Mouse (Mus musculus) kidney, adult 18-20 months (tissue): ENCODE data around the gene Dram1.
"Not testable (repeated sequence)": the region's sequence is repeated elsewhere in the genome, so short reads cannot be mapped to it uniquely, and the experiment has no call there.

ENCODE experiments used
- DNase-seq: peaks from one replicate; pipeline ENCODE4 v3.0.0; 2021

Dram1 gene

DNA sequence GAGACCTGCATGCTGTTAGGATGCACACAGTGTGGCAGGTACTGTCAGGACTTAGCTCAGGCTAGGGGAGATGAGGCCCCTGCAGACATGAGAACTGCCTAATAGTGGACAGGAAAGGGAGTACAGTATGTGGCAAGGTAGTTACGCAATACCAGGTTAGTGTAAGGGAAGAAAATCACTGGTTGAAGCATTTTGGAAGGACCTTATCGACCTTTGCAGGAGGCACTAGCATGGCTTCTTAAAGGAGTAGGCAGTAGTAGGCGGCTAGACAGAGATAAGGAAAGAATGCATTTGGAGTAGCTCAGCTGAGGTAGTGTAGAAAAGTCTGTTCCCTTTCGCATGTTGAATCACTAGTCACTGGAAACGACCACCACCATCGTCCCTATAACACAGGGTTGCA, 6.9 kb upstream of the Dram1 start:
- no peak for DNase-seq

GRCm38 (mm10) chr10:88385290-88385689, 6.4 kb upstream of the Dram1 start:
- DNase-seq, result no peak

DNA sequence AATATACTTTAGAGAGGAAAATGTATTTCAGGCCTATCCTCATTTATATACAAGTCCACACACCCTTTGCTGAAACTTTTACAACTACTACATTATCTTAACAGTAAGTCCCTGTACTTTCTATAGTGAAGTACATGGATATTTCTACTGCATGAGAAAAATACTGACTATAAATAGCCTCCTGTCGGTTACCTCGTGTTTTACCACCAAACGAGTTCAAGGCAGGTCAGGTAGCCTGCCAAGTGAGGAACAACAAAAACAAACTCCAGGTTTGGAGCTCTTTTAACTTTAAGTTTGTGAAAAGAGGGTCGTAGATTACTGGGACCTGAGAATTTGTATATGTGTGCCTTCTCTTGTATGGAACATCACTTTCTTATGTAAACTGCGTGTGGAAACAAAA, 5.2 kb upstream of the Dram1 start:
- DNase-seq, result no peak

GRCm38 (mm10) chr10:88383479-88383878, 4.6 kb upstream of the Dram1 start:
- no peak for DNase-seq

- DNase-seq, result no peak
Measured at GRCm38 (mm10) chr10:88382009-88382408, 3.1 kb upstream of the Dram1 start.

DNA sequence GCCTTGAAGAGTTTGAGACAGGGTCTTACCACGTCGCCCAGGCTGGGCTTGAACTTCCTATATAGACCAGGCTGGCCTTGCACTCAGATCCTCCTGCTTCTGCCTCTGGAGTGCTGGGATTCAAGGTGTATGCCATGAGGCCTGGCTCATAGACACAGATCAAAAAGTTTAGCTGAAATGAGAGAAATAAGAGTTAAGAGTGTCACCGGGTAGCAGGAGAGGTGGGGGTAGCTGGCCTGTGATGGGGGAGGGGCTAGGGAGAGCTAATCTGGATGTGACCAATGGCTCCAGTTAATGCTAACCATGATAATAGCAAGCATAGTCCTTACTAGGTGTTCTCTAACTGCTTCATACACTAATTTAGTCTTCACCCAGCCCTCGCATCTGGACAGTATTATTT, 2.4 kb upstream of the Dram1 start:
- no peak for DNase-seq

DNA sequence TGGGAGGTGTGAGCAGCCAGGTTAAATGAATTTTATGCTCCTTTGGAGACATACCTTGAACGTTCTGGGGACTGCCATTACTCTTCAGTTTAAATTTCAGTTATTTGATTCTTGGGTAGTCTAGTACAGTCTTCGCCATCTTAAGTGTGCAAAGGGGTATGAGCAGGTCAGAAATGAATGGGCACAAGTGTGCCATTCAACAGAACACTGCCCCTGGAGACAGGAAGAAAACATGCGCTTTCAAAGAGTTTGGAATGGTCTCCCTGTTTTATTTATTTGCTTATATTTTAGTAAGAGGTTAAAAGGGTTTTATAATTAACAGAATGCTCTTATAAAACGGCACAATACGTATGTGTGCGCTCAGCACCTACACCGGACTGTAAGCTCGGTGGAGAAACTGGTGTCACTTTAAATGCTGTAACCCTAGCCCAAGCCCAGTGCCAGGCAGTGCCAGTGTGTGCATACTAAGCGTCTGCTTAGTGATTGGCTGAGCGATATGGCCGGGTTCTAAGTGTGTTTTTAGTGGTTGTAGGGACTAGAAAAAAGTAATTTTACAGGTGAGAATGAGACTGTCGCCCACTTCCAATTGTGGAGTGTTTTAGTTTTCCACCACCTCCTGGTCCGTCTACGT, 1.7 kb upstream of the Dram1 start:
- DNase-seq, result peak; percentile 42

- DNase-seq, result peak; percentile 45
Measured at GRCm38 (mm10) chr10:88380002-88380401, 1.1 kb upstream of the Dram1 start.

DNA sequence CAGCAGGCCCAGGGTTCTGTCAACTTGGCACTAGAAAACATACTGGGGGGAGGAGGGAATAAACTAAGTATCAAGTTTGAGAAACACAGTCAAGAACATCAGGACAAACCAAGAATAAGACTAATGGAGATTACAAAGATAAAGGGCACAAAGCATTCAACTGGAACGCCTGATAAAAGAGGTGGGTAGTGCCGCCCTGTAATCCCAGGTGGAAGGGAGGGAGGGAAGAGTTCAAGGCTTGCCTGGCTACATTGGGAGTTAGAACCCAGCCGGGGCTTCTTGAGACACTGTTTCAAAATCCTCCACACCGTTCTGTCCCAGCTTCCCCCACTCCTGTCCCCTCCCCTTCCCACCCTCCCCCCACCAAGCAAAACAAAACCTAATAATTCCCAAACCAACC, 1.2 kb downstream of the Dram1 start:
- no peak for DNase-seq

- peak; percentile 88 for DNase-seq
Measured at GRCm38 (mm10) chr10:88376770-88377169, 2.1 kb downstream of the Dram1 start.

DNA sequence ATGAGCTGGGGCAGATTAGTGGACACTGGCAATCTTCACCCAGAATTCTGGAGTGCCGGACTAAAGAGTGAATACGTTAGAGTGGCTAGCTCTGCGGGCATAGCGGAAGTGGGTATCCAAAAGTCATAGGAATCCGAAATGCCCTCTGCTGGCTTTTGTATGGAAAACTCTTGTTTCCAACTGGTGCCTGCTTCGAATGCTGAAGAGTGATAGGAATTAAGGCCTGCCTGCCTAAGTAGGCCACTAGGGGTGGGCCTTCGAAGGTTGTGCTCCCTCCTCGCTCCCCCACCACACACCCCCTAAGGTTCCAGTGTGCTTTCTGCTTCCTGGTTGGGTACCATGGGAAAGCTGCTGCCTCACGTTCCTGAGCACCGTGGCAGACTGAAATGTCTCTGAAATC, 3.9 kb downstream of the Dram1 start:
- no peak for DNase-seq

DNA sequence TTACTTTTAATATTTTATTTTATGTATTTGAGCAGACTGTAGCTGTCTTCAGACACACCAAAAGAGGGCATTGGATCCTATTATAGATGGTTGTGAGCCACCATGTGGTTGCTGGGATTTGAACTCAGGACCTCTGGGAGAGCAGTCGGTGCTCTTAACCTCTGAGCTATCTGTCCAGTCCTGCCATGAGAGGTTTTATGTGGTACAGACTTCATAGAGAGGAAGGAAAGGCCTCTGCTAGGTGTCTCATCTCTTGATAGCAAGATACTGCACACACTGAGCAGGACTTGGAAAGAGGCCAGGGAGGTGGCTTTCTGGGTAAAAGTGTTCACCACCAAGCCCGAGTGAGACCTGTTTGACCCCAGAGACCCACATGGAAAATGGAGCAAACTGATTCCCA, 5.9 kb downstream of the Dram1 start:
- not testable (repeated sequence) for DNase-seq

- no peak for DNase-seq
Measured at GRCm38 (mm10) chr10:88372436-88372835, 6.4 kb downstream of the Dram1 start.

GRCm38 (mm10) chr10:88371793-88372192, 7.1 kb downstream of the Dram1 start:
- peak; percentile 16 for DNase-seq

- DNase-seq, result no peak
Measured at GRCm38 (mm10) chr10:88369233-88369632, 9.6 kb downstream of the Dram1 start.

DNA sequence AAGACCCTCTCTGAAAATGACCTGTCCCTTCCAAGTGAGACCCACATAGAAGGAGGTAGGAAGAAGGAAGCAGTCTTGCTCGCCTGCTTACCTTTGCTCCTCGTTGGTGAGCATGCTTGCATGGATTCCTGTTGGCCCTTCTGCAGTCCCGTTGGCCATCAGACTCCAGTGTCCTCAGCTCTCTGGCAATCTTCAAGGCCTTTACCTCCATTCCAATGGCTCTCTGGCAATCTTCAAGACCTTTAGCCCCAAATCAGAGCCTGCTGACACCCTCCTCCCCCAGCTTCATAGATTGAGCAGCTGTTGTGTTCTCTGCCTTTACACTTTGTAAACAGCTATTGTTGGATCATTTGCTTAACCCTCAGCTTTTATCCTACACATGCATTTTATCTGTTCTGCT, 14.7 kb downstream of the Dram1 start:
- no peak for DNase-seq

- DNase-seq, result no peak
Measured at GRCm38 (mm10) chr10:88362218-88362617, 16.7 kb downstream of the Dram1 start.

DNA sequence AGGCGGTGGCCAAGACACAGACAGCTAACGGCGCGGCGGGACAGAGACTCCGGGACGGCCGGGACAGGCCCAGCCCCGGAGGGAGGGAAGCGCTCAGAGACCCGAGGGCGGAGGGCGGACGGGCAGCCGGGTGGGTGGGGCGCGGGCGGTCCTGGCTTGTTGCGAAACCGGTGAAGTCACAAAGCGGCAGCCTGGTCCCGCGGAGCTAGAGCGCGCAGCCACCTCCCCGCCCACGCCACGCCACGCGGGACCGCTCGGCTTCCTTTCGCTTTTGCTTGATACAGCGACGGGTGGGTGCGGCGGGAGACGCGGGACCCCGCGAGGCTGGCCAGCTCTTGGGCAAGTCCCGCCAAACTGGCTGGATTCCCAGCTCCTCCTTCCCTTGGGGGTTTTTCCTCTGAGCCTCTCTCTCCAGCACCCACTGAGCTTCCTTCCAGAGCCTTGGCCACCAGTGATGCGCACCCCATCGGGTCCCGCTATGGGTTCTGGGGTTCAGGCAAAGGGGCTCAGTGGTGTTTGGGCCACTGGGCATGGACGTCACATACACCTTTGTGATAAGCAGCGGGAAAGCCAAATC, 21.8 kb downstream of the Dram1 start:
- DNase-seq, result peak; percentile 73

- DNase-seq, result no peak
Measured at GRCm38 (mm10) chr10:88356114-88356982, 22.5 kb downstream of the Dram1 start.

- DNase-seq, result no peak
Measured at GRCm38 (mm10) chr10:88354599-88354998, 24.3 kb downstream of the Dram1 start.

DNA sequence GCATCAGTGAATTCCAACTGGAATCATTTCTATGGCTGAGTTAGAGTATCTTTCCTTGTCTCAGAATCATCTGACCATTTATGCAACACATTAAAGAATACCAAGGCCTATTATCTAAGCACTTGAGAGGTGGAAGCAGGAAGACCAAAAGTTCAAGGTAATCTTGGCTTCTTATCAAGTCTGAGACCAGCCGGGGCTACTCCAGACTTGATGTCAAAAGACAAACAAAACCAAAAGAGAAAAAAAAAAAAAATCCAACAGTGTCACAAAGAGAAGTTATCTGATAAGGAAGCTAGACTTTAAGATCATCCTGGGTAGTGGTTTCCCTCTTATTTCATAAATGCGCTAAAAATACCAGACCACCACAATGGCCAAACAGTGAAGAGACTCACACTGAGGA, 26.3 kb downstream of the Dram1 start:
- no peak for DNase-seq

- DNase-seq, result no peak
Measured at GRCm38 (mm10) chr10:88351411-88352103, 27.3 kb downstream of the Dram1 start.

- DNase-seq, result no peak
Measured at GRCm38 (mm10) chr10:88350687-88351086, 28.2 kb downstream of the Dram1 start.

DNA sequence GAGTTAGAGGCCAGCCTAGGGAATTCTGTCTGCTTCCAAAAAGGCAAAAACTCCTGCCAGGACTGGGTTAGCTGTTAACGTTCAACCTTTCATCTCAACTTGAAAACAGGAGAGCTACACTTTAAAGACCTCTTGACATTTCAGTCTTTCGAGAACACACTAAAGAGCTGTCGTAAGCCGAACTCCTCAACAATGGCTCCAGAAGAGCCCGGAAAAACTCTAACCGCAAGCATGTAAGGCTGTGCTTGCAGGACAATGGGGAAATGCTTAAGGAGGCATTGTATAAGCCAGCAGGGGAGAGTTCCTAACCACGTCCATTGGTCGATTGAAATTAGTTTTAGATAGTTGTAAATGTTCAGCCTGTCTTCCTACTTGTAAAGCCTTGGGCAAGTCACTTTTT, 29.1 kb downstream of the Dram1 start:
- DNase-seq, result no peak
